Mouse (Mus musculus) heart, embryonic 15.5 days (tissue): Measurements from ENCODE around the gene Tob2. TPM values are rescaled to one million over a fixed set of nuclear protein-coding genes. Genes with fewer than 3 reads are reported as not detected.

Experiments
- ATAC-seq: fragments of 200-750 bp; cut with Nextera tagmentation; replicated peaks from 2 replicates; pipeline ENCODE4 v1.8.0; 2017; ENCODE audit warnings: low read depth, moderate TSS enrichment; ENCODE audit not compliant: insufficient number of reproducible peaks, insufficient read depth, low FRiP score
- H3K27ac ChIP-seq: fragments of 300-500 bp; sonication (generic); 2 replicates; pipeline ENCODE4 v1.5.1; 2015; ENCODE audit warnings: mild to moderate bottlenecking, inconsistent platforms
- H3K27me3 ChIP-seq: fragments of 300-500 bp; sonication (generic); 2 replicates; pipeline ENCODE4 v1.6.1; 2015; ENCODE audit warnings: inconsistent platforms
- H3K36me3 ChIP-seq: fragments of 300-500 bp; sonication (generic); 2 replicates; pipeline ENCODE4 v1.6.1; 2015; ENCODE audit warnings: mild to moderate bottlenecking, inconsistent platforms
- H3K4me1 ChIP-seq: fragments of 300-500 bp; sonication (generic); replicated peaks from 2 replicates; pipeline ENCODE4 v1.6.1; 2015; ENCODE audit warnings: inconsistent platforms
- H3K4me2 ChIP-seq: fragments of 300-500 bp; sonication (generic); 2 replicates; pipeline ENCODE4 v1.6.1; 2015; ENCODE audit warnings: inconsistent platforms, mild to moderate bottlenecking, moderate library complexity
- H3K4me3 ChIP-seq: fragments of 300-500 bp; sonication (generic); 2 replicates; pipeline ENCODE4 v1.5.1; 2015; ENCODE audit warnings: mild to moderate bottlenecking, inconsistent platforms
- H3K9ac ChIP-seq: fragments of 300-500 bp; sonication (generic); 2 replicates; pipeline ENCODE4 v1.6.1; 2015; ENCODE audit warnings: mild to moderate bottlenecking, inconsistent platforms
- H3K9me3 ChIP-seq: fragments of 300-500 bp; sonication (generic); replicated peaks from 2 replicates; pipeline ENCODE4 v1.6.1; 2016; ENCODE audit warnings: inconsistent platforms
- whole genome bisulfite sequencing: fragments of 180-500 bp; shearing (Covaris S2); methylation state at CpG from one replicate; pipeline ENCODE4 v1.1.7; 2015; ENCODE audit warnings: mixed read lengths; 5-methylcytosine and 5-hydroxymethylcytosine counted together
- polyA plus RNA-seq: library from polyadenylated mRNA; unstranded; fragments of >200 nt; fragmentation: Nextera tagmentation; extraction: Ambion mirVana; gene quantifications from 2 replicates; pipeline ENCODE4 v1.2.1, GENCODE M21; 2015

The Tob2 gene
- polyA plus RNA-seq, 1 experiment from 2014 or later: 15.8 TPM

GRCm38 (mm10) chr15:81808799-81809198 lies 49.8 kb downstream of the Tob2 start:
- Histone ChIP-seq H3K9me3 (no peaks in the 10 kb centered on the region), H3K27ac (peak overlapping the region; percentile 96; the same call in 1 of the 2 replicates), H3K27me3 (no peaks in the 10 kb centered on the region), H3K4me2 (no peak overlapping the region), H3K9ac (no peak overlapping the region), H3K4me1 (peaks cover 66% of the 10 kb centered on the region), H3K4me3 (no peak overlapping the region), H3K36me3 (no peaks in the 10 kb centered on the region)
- no peak for ATAC-seq
- 62% methylated on average over 2 of the region's 2 CpGs for WGBS

- Histone ChIP-seq H3K9ac (no peak overlapping the region), H3K27ac (0 out of 2 replicates have a peak overlapping the region, but pooled peaks have one; percentile 72), H3K36me3 (no peaks in the 10 kb centered on the region), H3K27me3 (no peaks in the 10 kb centered on the region), H3K4me1 (peaks cover 67% of the 10 kb centered on the region), H3K4me2 (no peak overlapping the region), H3K9me3 (no peaks in the 10 kb centered on the region), H3K4me3 (no peak overlapping the region)
- ATAC-seq: no peak
- WGBS: 73% methylated on average over 4 of the region's 4 CpGs
Measured at GRCm38 (mm10) chr15:81806621-81807404, 51.8 kb downstream of the Tob2 start.

- ATAC-seq: no peak
- peak overlapping the region; percentile 72 for H3K27ac ChIP-seq
- H3K4me2 ChIP-seq: peak overlapping the region; percentile 3; the same call in 1 of the 2 replicates
- 30% methylated on average over 6 of the region's 6 CpGs for WGBS
- no peaks in the 10 kb centered on the region for H3K36me3 ChIP-seq
- no peak overlapping the region for H3K9ac ChIP-seq
- no peaks in the 10 kb centered on the region for H3K27me3 ChIP-seq
- H3K9me3 ChIP-seq: no peaks in the 10 kb centered on the region
- no peak overlapping the region for H3K4me3 ChIP-seq
- H3K4me1 ChIP-seq: peaks cover 65% of the 10 kb centered on the region
Measured at GRCm38 (mm10) chr15:81805624-81806023, 53.0 kb downstream of the Tob2 start.

GRCm38 (mm10) chr15:81804883-81805282 lies 53.7 kb downstream of the Tob2 start:
- Histone ChIP-seq H3K9me3 (no peaks in the 10 kb centered on the region), H3K27ac (peak overlapping the region; percentile 72), H3K4me1 (peaks cover 64% of the 10 kb centered on the region), H3K27me3 (no peaks in the 10 kb centered on the region), H3K4me3 (no peak overlapping the region), H3K9ac (no peak overlapping the region), H3K4me2 (no peak overlapping the region), H3K36me3 (no peaks in the 10 kb centered on the region)
- ATAC-seq: no peak
- WGBS: 68% methylated on average over 3 of the region's 3 CpGs

GRCm38 (mm10) chr15:81804172-81804571 lies 54.4 kb downstream of the Tob2 start:
- Histone ChIP-seq H3K36me3 (no peaks in the 10 kb centered on the region), H3K4me3 (no peak overlapping the region), H3K4me1 (peaks cover 57% of the 10 kb centered on the region), H3K9me3 (no peaks in the 10 kb centered on the region), H3K27ac (no peak overlapping the region), H3K4me2 (peak overlapping the region; percentile 73; the same call in 1 of the 2 replicates), H3K9ac (no peak overlapping the region), H3K27me3 (no peaks in the 10 kb centered on the region)
- WGBS: 86% methylated on average over 1 of the region's 1 CpGs
- no peak for ATAC-seq

GRCm38 (mm10) chr15:81803425-81803951 lies 55.1 kb downstream of the Tob2 start:
- H3K9ac ChIP-seq: peak overlapping the region; percentile 38; the same call in 1 of the 2 replicates
- WGBS: 43% methylated on average over 4 of the region's 4 CpGs
- ATAC-seq: no peak
- H3K4me1 ChIP-seq: peaks cover 50% of the 10 kb centered on the region
- H3K4me2 ChIP-seq: peak overlapping the region; percentile 73
- H3K36me3 ChIP-seq: no peaks in the 10 kb centered on the region
- no peaks in the 10 kb centered on the region for H3K9me3 ChIP-seq
- no peaks in the 10 kb centered on the region for H3K27me3 ChIP-seq
- peak overlapping the region; percentile 45 for H3K4me3 ChIP-seq
- H3K27ac ChIP-seq: peak overlapping the region; percentile 81; the same call in 1 of the 2 replicates

- H3K4me3 ChIP-seq: peak overlapping the region; percentile 45
- peak; percentile 3; the same call in 1 of the 2 replicates for ATAC-seq
- H3K27me3 ChIP-seq: no peaks in the 10 kb centered on the region
- peak overlapping the region; percentile 73 for H3K4me2 ChIP-seq
- 10% methylated on average over 8 of the region's 8 CpGs for WGBS
- H3K4me1 ChIP-seq: peaks cover 50% of the 10 kb centered on the region
- peak overlapping the region; percentile 81 for H3K27ac ChIP-seq
- H3K9ac ChIP-seq: peak overlapping the region; percentile 38
- H3K9me3 ChIP-seq: no peaks in the 10 kb centered on the region
- H3K36me3 ChIP-seq: no peaks in the 10 kb centered on the region
Measured at GRCm38 (mm10) chr15:81802941-81803351, 55.6 kb downstream of the Tob2 start.

GRCm38 (mm10) chr15:81802001-81802890 lies 56.4 kb downstream of the Tob2 start, which contains the start of gene Tef:
Gene Tef, plus strand, starts transcription at chr15:81802421.
- Histone ChIP-seq H3K4me2 (peak within 1 kb of the TSS; percentile 73), H3K4me3 (peak within 1 kb of the TSS; percentile 45), H3K36me3 (no peaks in the 10 kb centered on the region), H3K27ac (peak within 1 kb of the TSS; percentile 81), H3K4me1 (peaks cover 50% of the 10 kb centered on the region), H3K9me3 (no peaks in the 10 kb centered on the region), H3K9ac (peak within 1 kb of the TSS; percentile 38), H3K27me3 (no peaks in the 10 kb centered on the region)
- 13% methylated on average over 18 of the region's 19 CpGs for WGBS
- ATAC-seq: peak; percentile 98

- no peak overlapping the region for H3K4me2 ChIP-seq
- no peak overlapping the region for H3K27ac ChIP-seq
- no peaks in the 10 kb centered on the region for H3K27me3 ChIP-seq
- no peaks in the 10 kb centered on the region for H3K9me3 ChIP-seq
- ATAC-seq: no peak
- no peak overlapping the region for H3K9ac ChIP-seq
- H3K4me1 ChIP-seq: peaks cover 33% of the 10 kb centered on the region
- WGBS: 71% methylated on average over 3 of the region's 3 CpGs
- no peaks in the 10 kb centered on the region for H3K36me3 ChIP-seq
- no peak overlapping the region for H3K4me3 ChIP-seq
Measured at GRCm38 (mm10) chr15:81800391-81800790, 58.2 kb downstream of the Tob2 start.

GRCm38 (mm10) chr15:81798421-81798820 lies 60.2 kb downstream of the Tob2 start:
- WGBS: 86% methylated on average over 4 of the region's 4 CpGs
- Histone ChIP-seq H3K36me3 (peaks cover 11% of the 10 kb centered on the region), H3K9ac (no peak overlapping the region), H3K27ac (no peak overlapping the region), H3K4me1 (peaks cover 14% of the 10 kb centered on the region), H3K27me3 (no peaks in the 10 kb centered on the region), H3K4me3 (no peak overlapping the region), H3K4me2 (no peak overlapping the region), H3K9me3 (no peaks in the 10 kb centered on the region)
- ATAC-seq: no peak
